8 mouse cellular contexts compared by ENCODE assay signal in the genomic region with DNA sequence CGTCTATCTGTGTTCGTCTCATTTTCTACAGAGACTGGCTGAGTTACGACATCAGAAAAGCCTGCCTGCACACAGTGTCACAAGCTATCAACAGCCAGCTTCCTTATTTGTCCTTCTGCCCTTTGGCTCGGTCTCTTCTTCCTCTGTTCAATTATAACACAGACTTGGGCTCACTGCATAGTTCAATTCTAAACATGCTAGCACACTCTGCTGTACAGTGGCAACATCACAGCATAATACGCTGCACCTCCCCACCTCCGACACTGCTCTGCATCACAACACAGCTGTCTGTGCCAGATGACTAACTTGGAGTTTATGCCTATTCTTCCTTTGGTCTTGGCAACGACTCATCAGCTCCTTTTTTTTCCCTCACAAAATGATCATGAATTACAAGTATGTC.
A peak's percentile ranks its signal among the peaks of the same experiment; 100 is the strongest.
DNase-seq lines count a peak whose midpoint lies in the region; ATAC-seq and TF ChIP-seq lines count a peak whose summit lies in the region.

No protein-coding gene starts in this region.

- no peak overlapping the region for H3K9ac ChIP-seq in heart, embryonic 11.5 days (ENCODE audit: low read depth, low read length)

- H3K27ac ChIP-seq in heart, embryonic 11.5 days (ENCODE audit: low read depth, low read length): no peak overlapping the region

- H3K4me2 ChIP-seq in heart, embryonic 11.5 days: no peak overlapping the region

- no peak overlapping the region for H3K4me3 ChIP-seq in heart, embryonic 11.5 days (ENCODE audit: low read depth, low read length)

- no peak for TF ChIP-seq POLR2A in brain, embryonic 14.5 days (IDR thresholded peaks at IDR 0.05; ENCODE audit: borderline replicate concordance, extremely low read depth, insufficient read depth, insufficient read length, poor library complexity, severe bottlenecking)

- intact Hi-C loops in left cerebral cortex, postnatal 4 days (cut with DNase I): no loop called here

- WGBS in heart, embryonic 11.5 days (ENCODE audit: insufficient replicate concordance): 47% methylated on average over 7 of the region's 7 CpGs

- no peaks in the 10 kb centered on the region for H3K36me3 ChIP-seq in heart, embryonic 11.5 days (ENCODE audit: control insufficient read depth, insufficient read depth, low read length)

- no peaks in the 10 kb centered on the region for H3K27me3 ChIP-seq in heart, embryonic 11.5 days (ENCODE audit: control insufficient read depth, insufficient read depth, low read length)

- no peaks in the 10 kb centered on the region for H3K4me1 ChIP-seq in heart, embryonic 11.5 days (ENCODE audit: control insufficient read depth, insufficient read depth, low read length)

- peak; percentile 26; the same call in 1 of the 2 replicates for TF ChIP-seq CTCF in brain, embryonic 14.5 days (IDR thresholded peaks at IDR 0.05; ENCODE audit: borderline replicate concordance, extremely low read depth, insufficient read depth, insufficient read length)

- peak; percentile 25 for DNase-seq in left cerebral cortex, adult 11 months (ENCODE audit: low spot score)
- no peak for DNase-seq in left cerebral cortex, postnatal 4 days
- DNase-seq in brain, embryonic 14.5 days (ENCODE audit: low read depth): peak; percentile 58
- DNase-seq in layer of hippocampus, adult 9-10 months (ENCODE audit: low spot score): peak; percentile 52
- peak; percentile 46 to 66 for DNase-seq in right cerebral cortex, adult 2 months (ENCODE audit: low spot score in 2 of 2)
- DNase-seq in yolk sac, embryonic 10.5 days (ENCODE audit: low spot score): no peak
- DNase-seq in cerebellum, postnatal 25 days: no peak

- ATAC-seq in heart, embryonic 11.5 days (replicated peaks; ENCODE audit: insufficient number of reproducible peaks, low FRiP score, low TSS enrichment): 0 out of 2 replicates have a peak, but pooled peaks have one; percentile 22

- H3K9me3 ChIP-seq in heart, embryonic 11.5 days (replicated peaks; ENCODE audit: control insufficient read depth, low read length): no peaks in the 10 kb centered on the region

Comparison
In these comparisons a context has a peak if more than half of its experiments do, and no peak if none do; other contexts are left out.
1. DNase-seq: peak in left cerebral cortex, adult 11 months (single experiment), brain, embryonic 14.5 days (single experiment), layer of hippocampus, adult 9-10 months (single experiment) and right cerebral cortex, adult 2 months (2 of 2); none in left cerebral cortex, postnatal 4 days (single experiment), yolk sac, embryonic 10.5 days (single experiment) and cerebellum, postnatal 25 days (0 of 2).